Comparison of ENCODE assay signal across 8 mouse cellular contexts in the genomic region with DNA sequence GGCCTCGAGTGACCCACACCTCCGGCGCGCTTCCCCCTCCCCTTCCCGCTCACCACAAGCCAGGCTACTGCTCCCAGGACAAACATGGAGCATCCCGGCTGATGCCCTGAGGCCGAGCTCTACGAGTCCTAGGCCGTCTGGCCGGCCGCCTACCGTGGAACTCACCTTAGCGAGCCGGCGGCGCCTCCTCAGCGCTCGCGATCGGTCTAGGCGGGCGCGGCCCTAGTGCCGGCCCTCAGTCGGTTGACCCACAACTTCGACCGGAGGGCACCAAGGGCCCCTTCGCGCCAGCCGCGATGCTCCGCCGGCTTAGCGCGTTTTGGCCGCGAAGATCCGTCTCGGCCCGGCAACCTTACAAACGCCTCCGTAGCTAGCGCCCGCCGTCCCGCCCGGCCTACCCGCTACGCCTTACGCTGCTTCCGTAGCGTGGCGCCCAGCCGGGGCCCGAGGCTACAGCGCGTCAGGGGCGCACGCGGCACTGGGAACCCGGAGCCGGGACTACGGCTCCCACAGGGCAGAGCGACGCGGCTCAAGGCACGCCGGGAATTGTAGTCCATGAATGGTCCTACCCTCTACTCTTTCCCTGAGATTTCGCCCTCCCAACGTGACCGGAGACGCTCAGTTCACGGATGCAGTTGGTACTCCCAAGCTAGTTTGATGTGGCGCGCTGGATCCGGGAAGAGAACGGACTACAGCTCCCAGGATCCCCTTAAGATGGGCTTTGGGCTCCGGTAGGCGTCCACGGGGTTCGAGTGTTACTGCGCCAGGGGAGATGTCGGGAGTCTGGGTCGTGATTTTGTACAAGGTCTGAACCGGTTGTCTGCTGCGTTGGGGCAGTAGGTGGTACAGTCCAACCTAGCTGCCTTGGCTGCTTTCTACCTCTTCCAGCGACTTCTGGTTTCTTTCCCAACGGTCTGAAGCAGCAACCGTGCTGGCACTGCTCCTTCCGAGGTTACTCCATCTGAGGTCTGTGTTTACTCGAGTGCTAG. TPM values are rescaled to one million over a fixed set of nuclear protein-coding genes. Genes with fewer than 3 reads are reported as not detected.
DNase-seq lines count a peak whose midpoint lies in the region; ATAC-seq and TF ChIP-seq lines count a peak whose summit lies in the region.

A gene (minus strand): TSS at position 491 of the 989 bp plus-strand sequence.

- CTCF ChIA-PET in Patski (lab: Charles Lee) = interaction anchor here (0.8 to 1.5 kb wide), 4 partner anchors 19 to 61 kb away, joined by 3 to 7 read pairs (median 3); no protein-coding TSS in a partner anchor

- peak within 1 kb of the TSS; percentile 94 for H3K9ac ChIP-seq in hindbrain, embryonic 13.5 days

- H3K27ac ChIP-seq in hindbrain, embryonic 13.5 days = peak within 1 kb of the TSS; percentile 92

- H3K4me1 ChIP-seq in hindbrain, embryonic 13.5 days (replicated peaks) = peaks cover 39% of the 10 kb centered on the region

- peak within 1 kb of the TSS; percentile 88 for H3K4me2 ChIP-seq in hindbrain, embryonic 13.5 days

- no peaks in the 10 kb centered on the region for H3K27me3 ChIP-seq in Patski
- no peaks in the 10 kb centered on the region for H3K27me3 ChIP-seq in hindbrain, embryonic 13.5 days

- DNase-seq in Patski (ENCODE audit: low read depth, low spot score) = peak; percentile 93
- peak; percentile 93 to 96 for DNase-seq in cerebellum, postnatal 14 days
- peak; percentile 92 to 93 for DNase-seq in frontal cortex, postnatal 14 days (ENCODE audit: low spot score in 2 of 2)
- DNase-seq in layer of hippocampus, postnatal 25 days (ENCODE audit: extremely low spot score in 1 of 2, low spot score in 1 of 2) = peak; percentile 88
- peak; percentile 95 for DNase-seq in lung, postnatal 25 days (ENCODE audit: low spot score)
- DNase-seq in retina, embryonic 14.5 days (ENCODE audit: low spot score) = peak; percentile 97
- peak; percentile 94 for DNase-seq in thymus, postnatal 4 days

- peak; percentile 92 for ATAC-seq in Patski
- ATAC-seq in hindbrain, embryonic 13.5 days (ENCODE audit: low FRiP score) = peak; percentile 99

- under 1% methylated on average over 91 of the region's 91 CpGs for WGBS in hindbrain, embryonic 13.5 days

- no peak for TF ChIP-seq CTCF in Patski (IDR thresholded peaks at IDR 0.05)

- peak within 1 kb of the TSS; percentile 90 for H3K4me3 ChIP-seq in hindbrain, embryonic 13.5 days

- H3K36me3 ChIP-seq in hindbrain, embryonic 13.5 days = peaks cover 41% of the 10 kb centered on the region

- H3K9me3 ChIP-seq in hindbrain, embryonic 13.5 days = no peaks in the 10 kb centered on the region

- in situ Hi-C loops in Patski (cut with MboI; ENCODE audit: low pct_unique_long_range_greater_than_20kb) = no loop called here

- POLR2A ChIA-PET in Patski (lab: Charles Lee) = interaction anchor here (1.0 to 1.4 kb wide), 3 partner anchors 10 to 102 kb away, joined by 3 read pairs; no protein-coding TSS in a partner anchor

RNA-seq across cellular contexts. Expression of the gene that starts here (rescaled TPM):
- polyA plus RNA-seq in Patski (2021) = 23.7 TPM
- polyA plus RNA-seq in hindbrain, embryonic 13.5 days (2015; fragmentation: Nextera tagmentation; extraction: Ambion mirVana) = 20.4 and 21.6 TPM in 2 replicates
- total RNA-seq in layer of hippocampus, postnatal 25 days (2021) = 10 to 100 TPM; 48.7 to 55.2 TPM

Comparison
In these comparisons a context has a peak if more than half of its experiments do, and no peak if none do; other contexts are left out.
1. Peak in every context shown above with its lines: DNase-seq, ATAC-seq, H3K4me3 ChIP-seq and H3K27ac ChIP-seq.